31 mouse cellular contexts compared by ENCODE assay signal in genomic region chr12:100445686-100446085, GRCm38 (mm10).
DNase-seq lines count a peak whose midpoint lies in the region; ATAC-seq and TF ChIP-seq lines count a peak whose summit lies in the region.
"Had no signal": no experiment of that assay in that cellular context is flagged by ENCODE, and none has a peak within 500 bp of the region (broad histone marks: within the 10 kb centered on the region; RNA-seq: fewer than 3 reads in every experiment).

No protein-coding gene starts in this region.

- H3K36me3 ChIP-seq in heart, embryonic 12.5 days = peaks cover 12% of the 10 kb centered on the region

- ATAC-seq in heart, embryonic 12.5 days (ENCODE audit: insufficient number of reproducible peaks, low FRiP score) = no peak
- ATAC-seq: intestine, embryonic 16.5 days; liver, embryonic 12.5 days; liver, postnatal 0 days had no signal

- TF ChIP-seq POLR2A in bone marrow macrophage, adult 2 months (IDR thresholded peaks at IDR 0.05; ENCODE audit: borderline replicate concordance, low read depth, low read length) = no peak

- no peak for DNase-seq in heart, adult 8-10 months (ENCODE audit: low spot score)
- DNase-seq in left cerebral cortex, adult 2 months (ENCODE audit: extremely low spot score in 1 of 2, low spot score in 2 of 2) = no peak
- DNase-seq in left cerebral cortex, postnatal 10 days (ENCODE audit: extremely low spot score in 1 of 2, low spot score in 2 of 2) = no peak
- DNase-seq in kidney, postnatal 14 days = no peak
- DNase-seq in kidney, adult 9 months = no peak
- DNase-seq: adrenal gland, postnatal 10 days; cerebellum, adult 18-20 months; cerebellum, postnatal 10 days; gastrocnemius, postnatal 25 days; heart, postnatal 4 days; kidney, adult 8-10 months; kidney, postnatal 10 days; left cerebral cortex, postnatal 4 days; liver, postnatal 0 days; lung, postnatal 36 days; retina, postnatal 1 day; right cerebral cortex, postnatal 14 days; thymus, postnatal 14 days had no signal

- 79% methylated on average over 7 of the region's 7 CpGs for WGBS in heart, embryonic 12.5 days

- no peaks in the 10 kb centered on the region for H3K27me3 ChIP-seq in heart, embryonic 12.5 days (replicated peaks)
- H3K27me3 ChIP-seq: embryonic facial prominence, embryonic 15.5 days; forebrain, embryonic 12.5 days; hindbrain, embryonic 13.5 days; liver, embryonic 12.5 days; megakaryocyte, embryonic 14.5 days; midbrain, embryonic 12.5 days; neural tube, embryonic 15.5 days had no signal

- no peak overlapping the region for H3K9ac ChIP-seq in heart, embryonic 12.5 days
- H3K9ac ChIP-seq: embryonic facial prominence, embryonic 15.5 days; forebrain, embryonic 12.5 days; hindbrain, embryonic 13.5 days; liver, embryonic 12.5 days; liver, postnatal 0 days; midbrain, embryonic 12.5 days; neural tube, embryonic 15.5 days had no signal

- H3K9me3 ChIP-seq in heart, embryonic 12.5 days (replicated peaks) = no peaks in the 10 kb centered on the region
- H3K9me3 ChIP-seq: embryonic facial prominence, embryonic 10.5 days; embryonic facial prominence, embryonic 15.5 days; forebrain, embryonic 12.5 days; G1E; hindbrain, embryonic 13.5 days; liver, embryonic 12.5 days; megakaryocyte, embryonic 14.5 days; midbrain, embryonic 12.5 days; neural tube, embryonic 15.5 days had no signal

- 0 out of 2 replicates have a peak overlapping the region, but pooled peaks have one; percentile 14 for H3K27ac ChIP-seq in heart, embryonic 12.5 days (ENCODE audit: poor library complexity, severe bottlenecking)
- peak overlapping the region; percentile 62; the same call in 1 of the 2 replicates for H3K27ac ChIP-seq in left cerebral cortex, adult 2 months
- peak overlapping the region; percentile 91 for H3K27ac ChIP-seq in bone marrow macrophage, adult 2 months (ENCODE audit: insufficient read depth, low read depth, low read length)
- H3K27ac ChIP-seq: embryonic facial prominence, embryonic 10.5 days; embryonic facial prominence, embryonic 15.5 days; forebrain, embryonic 12.5 days; heart, adult 2 months; hindbrain, embryonic 13.5 days; liver, embryonic 12.5 days; midbrain, embryonic 12.5 days; neural tube, embryonic 15.5 days had no signal

- H3K4me3 ChIP-seq in heart, embryonic 12.5 days = no peak overlapping the region
- no peak overlapping the region for H3K4me3 ChIP-seq in left cerebral cortex, adult 2 months
- no peak overlapping the region for H3K4me3 ChIP-seq in bone marrow macrophage, adult 2 months (ENCODE audit: insufficient read depth, low read length)
- H3K4me3 ChIP-seq: embryonic facial prominence, embryonic 10.5 days; embryonic facial prominence, embryonic 15.5 days; forebrain, embryonic 12.5 days; heart, adult 2 months; hindbrain, embryonic 13.5 days; liver, embryonic 12.5 days; megakaryocyte, embryonic 14.5 days; midbrain, embryonic 12.5 days; neural tube, embryonic 15.5 days had no signal

- no peak overlapping the region for H3K4me2 ChIP-seq in heart, embryonic 12.5 days
- H3K4me2 ChIP-seq: embryonic facial prominence, embryonic 15.5 days; forebrain, embryonic 12.5 days; hindbrain, embryonic 13.5 days; liver, embryonic 12.5 days; midbrain, embryonic 12.5 days; neural tube, embryonic 15.5 days had no signal

- H3K4me1 ChIP-seq in heart, embryonic 12.5 days (replicated peaks) = peaks cover 38% of the 10 kb centered on the region
- peaks cover 57% of the 10 kb centered on the region for H3K4me1 ChIP-seq in bone marrow macrophage, adult 2 months (ENCODE audit: control insufficient read depth, insufficient read depth, low read length)
- H3K4me1 ChIP-seq: forebrain, embryonic 12.5 days; hindbrain, embryonic 13.5 days; liver, embryonic 12.5 days; midbrain, embryonic 12.5 days had no signal

- intact Hi-C loops in left cerebral cortex, adult 2 months (cut with DNase I) = no loop called here
- intact Hi-C loops in left cerebral cortex, postnatal 10 days (cut with DNase I) = no loop called here

- TF ChIP-seq CTCF in left cerebral cortex, adult 2 months (IDR thresholded peaks at IDR 0.05) = no peak
- TF ChIP-seq CTCF in bone marrow macrophage, adult 2 months (IDR thresholded peaks at IDR 0.05; ENCODE audit: low read depth, low read length) = no peak

Comparison
In these comparisons a context has a peak if more than half of its experiments do, and no peak if none do; other contexts are left out.
1. H3K27ac ChIP-seq: peak in every context shown above with its lines; median percentile 91 in bone marrow macrophage, adult 2 months; 62 in left cerebral cortex, adult 2 months; 14 in heart, embryonic 12.5 days.